Mouse (Mus musculus): ENCODE data around the gene Pik3cg.

Gene Pik3cg

GRCm38 (mm10) chr12:32143782-32144181 lies 64.7 kb downstream of the Pik3cg start:
- DNase-seq (ENCODE audit: low spot score in 2 of 2), result no peak

GRCm38 (mm10) chr12:32143151-32143550 lies 65.3 kb downstream of the Pik3cg start:
- DNase-seq (ENCODE audit: low spot score in 2 of 2), result no peak

- no peak for DNase-seq (ENCODE audit: low spot score in 2 of 2)
These were observed 66.7 kb downstream of the Pik3cg start for GRCm38 (mm10) chr12:32141766-32142165.

- DNase-seq (ENCODE audit: low spot score in 2 of 2), result no peak
These were observed 69.6 kb downstream of the Pik3cg start for GRCm38 (mm10) chr12:32138831-32139230.

GRCm38 (mm10) chr12:32138362-32138761 lies 70.1 kb downstream of the Pik3cg start:
- no peak for DNase-seq (ENCODE audit: low spot score in 2 of 2)

GRCm38 (mm10) chr12:32137542-32137941 lies 70.9 kb downstream of the Pik3cg start:
- no peak for DNase-seq (ENCODE audit: low spot score in 2 of 2)

- DNase-seq (ENCODE audit: low spot score in 2 of 2), result no peak
These were observed 80.6 kb downstream of the Pik3cg start for GRCm38 (mm10) chr12:32127599-32128507.

GRCm38 (mm10) chr12:32127158-32127557 lies 81.3 kb downstream of the Pik3cg start:
- no peak for DNase-seq (ENCODE audit: low spot score in 2 of 2)

GRCm38 (mm10) chr12:32124456-32124855 lies 84.0 kb downstream of the Pik3cg start:
- no peak for DNase-seq (ENCODE audit: low spot score in 2 of 2)

- no peak for DNase-seq (ENCODE audit: low spot score in 2 of 2)
These were observed 84.4 kb downstream of the Pik3cg start for GRCm38 (mm10) chr12:32124030-32124429.

GRCm38 (mm10) chr12:32123559-32123958 lies 84.9 kb downstream of the Pik3cg start:
- DNase-seq (ENCODE audit: low spot score in 2 of 2), result no peak
